Mouse (Mus musculus): ENCODE measurements around the gene Exd2.
"Not testable (repeated sequence)": the region's sequence is repeated elsewhere in the genome, so short reads cannot be mapped to it uniquely, and the experiment has no call there.

The Exd2 gene

GRCm38 (mm10) chr12:80462942-80463651 lies at the start of gene Exd2:
TSS of gene Exd2 (plus strand) at chr12:80463095.
- DNase-seq (ENCODE audit: low spot score in 2 of 2): peak; percentile 77 to 92

GRCm38 (mm10) chr12:80415100-80415499 lies 47.8 kb upstream of the Exd2 start:
- DNase-seq (ENCODE audit: low spot score in 2 of 2): no peak

- DNase-seq (ENCODE audit: low spot score in 2 of 2): no peak
These were observed 35.2 kb upstream of the Exd2 start for GRCm38 (mm10) chr12:80427683-80428082.

GRCm38 (mm10) chr12:80433266-80433665 lies 29.6 kb upstream of the Exd2 start:
- DNase-seq (ENCODE audit: low spot score in 2 of 2): no peak

GRCm38 (mm10) chr12:80434601-80434960 lies 28.3 kb upstream of the Exd2 start:
- DNase-seq (ENCODE audit: low spot score in 2 of 2): peak in 1 of 2 experiments; percentile 27

- peak in 1 of 2 experiments; percentile 47 for DNase-seq (ENCODE audit: low spot score in 2 of 2)
These were observed 27.8 kb upstream of the Exd2 start for GRCm38 (mm10) chr12:80434961-80435691.

GRCm38 (mm10) chr12:80435887-80436286 lies 27.0 kb upstream of the Exd2 start:
- DNase-seq (ENCODE audit: low spot score in 2 of 2): no peak

- DNase-seq (ENCODE audit: low spot score in 2 of 2): peak; percentile 30 to 68
These were observed 26.4 kb upstream of the Exd2 start, which contains the start of gene Dcaf5 for GRCm38 (mm10) chr12:80436336-80436976. TSS of gene Dcaf5 (minus strand) at chr12:80436601.

GRCm38 (mm10) chr12:80437051-80437675 lies 25.7 kb upstream of the Exd2 start:
- no peak for DNase-seq (ENCODE audit: low spot score in 2 of 2)

- no peak for DNase-seq (ENCODE audit: low spot score in 2 of 2)
These were observed 21.9 kb upstream of the Exd2 start for GRCm38 (mm10) chr12:80440957-80441356.

- no peak for DNase-seq (ENCODE audit: low spot score in 2 of 2)
These were observed 18.3 kb upstream of the Exd2 start for GRCm38 (mm10) chr12:80444525-80445109.

GRCm38 (mm10) chr12:80453506-80453905 lies 9.4 kb upstream of the Exd2 start:
- no peak for DNase-seq (ENCODE audit: low spot score in 2 of 2)

GRCm38 (mm10) chr12:80458033-80458432 lies 4.9 kb upstream of the Exd2 start:
- no peak for DNase-seq (ENCODE audit: low spot score in 2 of 2)

- not testable (repeated sequence) for DNase-seq (ENCODE audit: low spot score in 2 of 2)
These were observed 501 bp upstream of the Exd2 start for GRCm38 (mm10) chr12:80462292-80462896.

- DNase-seq (ENCODE audit: low spot score in 2 of 2): no peak
These were observed 873 bp downstream of the Exd2 start for GRCm38 (mm10) chr12:80463666-80464269.

GRCm38 (mm10) chr12:80470206-80470605 lies 7.3 kb downstream of the Exd2 start:
- no peak for DNase-seq (ENCODE audit: low spot score in 2 of 2)

- no peak for DNase-seq (ENCODE audit: low spot score in 2 of 2)
These were observed 9.0 kb downstream of the Exd2 start for GRCm38 (mm10) chr12:80471926-80472325.

GRCm38 (mm10) chr12:80473731-80474130 lies 10.8 kb downstream of the Exd2 start:
- no peak for DNase-seq (ENCODE audit: low spot score in 2 of 2)

- DNase-seq (ENCODE audit: low spot score in 2 of 2): no peak
These were observed 17.1 kb downstream of the Exd2 start for GRCm38 (mm10) chr12:80479986-80480385.

- no peak for DNase-seq (ENCODE audit: low spot score in 2 of 2)
These were observed 20.5 kb downstream of the Exd2 start for GRCm38 (mm10) chr12:80483397-80483796.

GRCm38 (mm10) chr12:80493311-80493710 lies 30.4 kb downstream of the Exd2 start:
- DNase-seq (ENCODE audit: low spot score in 2 of 2): no peak

Data from left cerebral cortex, adult 9 months (tissue).